Mouse (Mus musculus) kidney, adult 2 months (tissue): ENCODE measurements around the gene Hebp1.

Experiments
- CTCF ChIP-seq: fragments of 200-500 bp; conservative IDR thresholded peaks from 2 replicates; pipeline ENCODE4 v1.5.1; 2011; ENCODE audit warnings: low read depth, mild to moderate bottlenecking, control low read depth, low read length, moderate library complexity, mixed read lengths; ENCODE audit not compliant: insufficient read depth, insufficient read length
- POLR2A ChIP-seq: fragments of 200-500 bp; IDR thresholded peaks from one replicate; pipeline ENCODE4 v1.6.1; 2011; ENCODE audit warnings: low read depth, low read length, control low read depth

DNA sequence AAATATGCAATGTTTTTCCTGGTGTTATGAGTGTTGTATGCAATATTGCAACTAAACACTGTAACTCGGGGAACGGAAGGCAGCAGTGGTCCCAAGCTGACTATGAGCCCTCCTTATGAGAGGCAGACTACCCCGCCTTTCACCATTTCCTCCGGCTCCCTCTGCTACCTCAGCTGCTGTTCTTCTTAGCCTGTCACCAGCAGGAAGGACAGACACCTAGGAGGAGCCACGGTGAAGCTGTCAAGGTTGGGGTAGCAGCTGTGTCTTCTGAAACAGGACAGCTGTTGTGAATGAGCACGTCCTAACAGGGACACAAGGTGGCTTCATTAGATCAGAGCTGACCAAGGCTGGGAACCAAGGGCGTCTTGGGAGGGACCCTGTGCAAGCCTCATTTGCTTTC lies 59.6 kb downstream of the Hebp1 start:
- TF ChIP-seq CTCF: no peak
- TF ChIP-seq POLR2A: no peak
